Mouse (Mus musculus): Measurements from ENCODE around the gene Olfr955.

DNA sequence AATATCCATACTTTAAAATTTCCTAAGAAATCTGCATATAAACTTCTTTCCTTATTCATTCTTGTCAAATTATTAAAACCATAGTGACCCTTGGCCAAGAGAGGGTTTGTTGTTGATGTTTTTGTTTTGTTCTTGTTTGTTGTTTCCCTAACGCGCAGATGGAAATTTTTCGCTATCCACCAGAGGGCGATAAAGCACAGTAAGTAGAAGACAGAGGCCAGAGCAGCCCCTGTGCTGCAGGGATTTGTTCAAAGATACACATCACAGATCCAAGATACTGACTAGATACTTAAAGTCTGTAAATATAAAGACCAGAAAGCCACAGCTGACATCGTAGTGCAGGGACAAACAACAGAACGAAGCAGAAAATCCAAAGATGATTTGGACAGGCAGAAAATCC lies 37.3 kb upstream of the Olfr955 start:
- TF ChIP-seq ZMIZ1 (IDR thresholded peaks at IDR 0.05; ENCODE audit: low read depth, low read length) (no peak), POLR2A (IDR thresholded peaks at IDR 0.05; ENCODE audit: low read depth, low read length) (no peak), MAZ (IDR thresholded peaks at IDR 0.05; ENCODE audit: low read depth, low read length) (no peak), IRF4 (IDR thresholded peaks at IDR 0.05; ENCODE audit: low read depth, low read length) (no peak), ELF1 (IDR thresholded peaks at IDR 0.05; ENCODE audit: low read depth, low read length) (no peak), EP300 (IDR thresholded peaks at IDR 0.05; ENCODE audit: low read length) (no peak)
